Mouse (Mus musculus): ENCODE data around the gene 2510009E07Rik. TPM values are rescaled to one million over a fixed set of nuclear protein-coding genes. Genes with fewer than 3 reads are reported as not detected.

Gene 2510009E07Rik
- total and polyA plus RNA-seq, 3 experiments = not detected

- dilution Hi-C loops (cut with MboI; ENCODE audit: extremely low pct_ligation_motif_present, extremely low pct_unique_long_range_greater_than_20kb, low sequenced_read_pairs) (no loop called here), in situ Hi-C loops (cut with MboI; ENCODE audit: low pct_ligation_motif_present, low pct_unique_long_range_greater_than_20kb, low sequenced_read_pairs) (no loop called here)
- Histone ChIP-seq H3K4me1 (ENCODE audit: control insufficient read depth in 1 of 2, insufficient read depth in 2 of 2) (peaks cover 33 to 87% of the 10 kb centered on the region in 2 experiments), H3K4me2 (ENCODE audit: insufficient read depth, low read depth, poor library complexity, severe bottlenecking) (no peak overlapping the region), H3K4me3 (replicated peaks in 1 of 3; ENCODE audit: low read depth in 2 of 3, low read length in 2 of 3, poor library complexity in 1 of 3) (no peak overlapping the region), H3K9ac (ENCODE audit: insufficient read depth, low read depth) (no peak overlapping the region), H3K9me3 (replicated peaks; ENCODE audit: low read length) (peaks cover 14% of the 10 kb centered on the region), H3K27me3 (replicated peaks) (no peaks in the 10 kb centered on the region), H3K27ac (ENCODE audit: insufficient read depth, low read depth) (no peak overlapping the region), H3K79me2 (replicated peaks; ENCODE audit: control insufficient read depth, extremely low read depth, insufficient read depth, poor library complexity, severe bottlenecking) (no peaks in the 10 kb centered on the region), H3K36me3 (replicated peaks in 1 of 2; ENCODE audit: control insufficient read depth in 1 of 2, insufficient read depth in 1 of 2, low read length in 1 of 2) (peaks cover 0 to 11% of the 10 kb centered on the region in 2 experiments)
- no peak for DNase-seq (ENCODE audit: extremely low read depth)
- no peak for TF ChIP-seq EP300 (IDR thresholded peaks at IDR 0.05; ENCODE audit: low read length)
- no peak for TF ChIP-seq NRF1 (IDR thresholded peaks at IDR 0.05; ENCODE audit: low read depth, low read length)
- TF ChIP-seq USF1 (IDR thresholded peaks at IDR 0.05; ENCODE audit: low read depth, low read length) = no peak
Observed at GRCm38 (mm10) chr16:21628061-21628591, 66.3 kb downstream of the 2510009E07Rik start.

- in situ Hi-C loops (cut with MboI; ENCODE audit: low pct_ligation_motif_present, low pct_unique_long_range_greater_than_20kb, low sequenced_read_pairs) (no loop called here), dilution Hi-C loops (cut with MboI; ENCODE audit: extremely low pct_ligation_motif_present, extremely low pct_unique_long_range_greater_than_20kb, low sequenced_read_pairs) (no loop called here)
- Histone ChIP-seq H3K79me2 (replicated peaks; ENCODE audit: control insufficient read depth, extremely low read depth, insufficient read depth, poor library complexity, severe bottlenecking) (no peaks in the 10 kb centered on the region), H3K36me3 (replicated peaks in 1 of 2; ENCODE audit: control insufficient read depth in 1 of 2, insufficient read depth in 1 of 2, low read length in 1 of 2) (peaks cover 0 to 11% of the 10 kb centered on the region in 2 experiments), H3K4me1 (ENCODE audit: control insufficient read depth in 1 of 2, insufficient read depth in 2 of 2) (peaks cover 33 to 80% of the 10 kb centered on the region in 2 experiments), H3K27ac (ENCODE audit: insufficient read depth, low read depth) (no peak overlapping the region), H3K4me3 (replicated peaks in 1 of 3; ENCODE audit: low read depth in 2 of 3, low read length in 2 of 3, poor library complexity in 1 of 3) (no peak overlapping the region), H3K9me3 (replicated peaks; ENCODE audit: low read length) (peaks cover 13% of the 10 kb centered on the region), H3K4me2 (ENCODE audit: insufficient read depth, low read depth, poor library complexity, severe bottlenecking) (no peak overlapping the region), H3K27me3 (replicated peaks) (no peaks in the 10 kb centered on the region), H3K9ac (ENCODE audit: insufficient read depth, low read depth) (no peak overlapping the region)
- TF ChIP-seq NELFE (IDR thresholded peaks at IDR 0.05; ENCODE audit: low read depth, low read length) = no peak
- TF ChIP-seq IRF4 (IDR thresholded peaks at IDR 0.05; ENCODE audit: low read depth, low read length) = no peak
- TF ChIP-seq ELF1 (IDR thresholded peaks at IDR 0.05; ENCODE audit: low read depth, low read length) = no peak
- TF ChIP-seq POLR2AphosphoS2 (IDR thresholded peaks at IDR 0.05; ENCODE audit: low read depth, low read length) = no peak
- TF ChIP-seq JUND (conservative IDR thresholded peaks at IDR 0.05; ENCODE audit: low read depth, low read length) = no peak
- TF ChIP-seq MAZ (IDR thresholded peaks at IDR 0.05; ENCODE audit: low read depth, low read length) = no peak
- TF ChIP-seq EP300 (IDR thresholded peaks at IDR 0.05; ENCODE audit: low read length) = no peak
- TF ChIP-seq ZKSCAN1 (IDR thresholded peaks at IDR 0.05; ENCODE audit: borderline replicate concordance, low read depth, low read length) = no peak
- TF ChIP-seq RAD21 (IDR thresholded peaks at IDR 0.05; ENCODE audit: low read depth, low read length) = no peak
- no peak for DNase-seq (ENCODE audit: extremely low read depth)
Observed at GRCm38 (mm10) chr16:21627248-21627647, 67.2 kb downstream of the 2510009E07Rik start.
